Mouse (Mus musculus) frontal cortex, postnatal 36 days (tissue): ENCODE results near the gene Cacng2.

Experiments
- DNase-seq, 2 experiments: peaks; one replicate each; pipeline ENCODE4 v3.0.0; 2022; ENCODE audit warnings: low spot score in 2 of 2

Cacng2 gene

DNA sequence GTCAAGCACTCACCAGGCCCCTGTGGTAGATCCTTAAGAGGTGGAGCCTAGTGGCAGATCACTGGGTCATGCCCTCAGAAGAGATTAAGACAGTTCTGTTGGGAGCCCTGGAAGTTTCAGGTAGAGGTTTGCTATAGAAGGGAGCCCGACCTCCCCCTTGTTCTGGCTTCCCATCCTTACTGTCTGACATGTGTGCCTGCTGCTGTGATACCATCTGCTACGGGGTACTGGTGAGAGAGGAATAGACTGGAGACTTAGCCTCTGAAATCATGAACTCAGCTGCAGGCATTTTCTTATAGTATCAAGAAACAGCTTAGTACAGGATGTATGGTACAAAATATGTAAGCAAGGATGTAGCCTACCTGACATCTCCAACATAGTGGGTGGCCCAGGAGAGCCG is 166.9 kb downstream of the Cacng2 start:
- no peak for DNase-seq

DNA sequence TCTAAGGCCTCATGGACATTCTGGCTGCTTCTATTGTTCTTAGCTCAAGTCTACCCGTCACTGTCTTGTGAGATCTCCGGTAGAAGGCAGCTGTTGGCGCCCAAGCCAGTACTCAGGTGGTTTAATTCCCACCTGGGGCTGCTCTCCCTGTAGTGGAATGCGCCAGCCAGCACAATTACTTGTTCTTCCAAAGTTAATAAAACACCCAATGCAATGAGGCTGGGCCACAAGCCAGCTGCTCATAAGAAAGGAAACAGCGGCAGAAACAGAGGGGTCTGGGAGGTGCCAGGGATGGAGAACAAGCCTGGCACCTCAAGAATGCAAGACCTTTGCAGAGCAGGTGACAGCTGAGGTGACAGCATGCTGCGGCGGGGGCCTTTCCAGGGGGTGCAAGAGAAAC is 170.8 kb downstream of the Cacng2 start:
- DNase-seq = no peak

DNA sequence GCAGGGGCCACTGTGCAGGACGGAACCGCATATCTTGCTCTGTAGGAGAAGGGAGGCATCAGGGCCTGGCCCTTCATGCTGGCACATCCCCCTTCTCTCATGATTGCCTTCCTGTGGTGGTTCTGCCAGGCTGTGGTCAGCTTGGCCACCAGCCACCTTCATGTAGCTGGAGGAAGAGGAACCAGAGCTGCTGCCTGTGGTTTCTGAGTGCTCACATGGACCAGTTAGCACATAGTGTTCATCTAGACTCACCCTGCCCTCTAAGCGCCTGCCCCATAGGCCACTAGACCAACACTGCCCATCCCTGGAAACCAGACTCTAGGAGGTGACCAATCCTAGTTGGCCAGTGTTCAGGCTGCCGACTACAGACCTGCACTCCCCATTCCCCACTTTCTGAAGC is 174.1 kb downstream of the Cacng2 start:
- DNase-seq = no peak
